Mouse (Mus musculus) Muller cell, postnatal 12 days (primary cell): ENCODE results near the gene Hhat.

ENCODE experiments used
- DNase-seq: peaks from one replicate; pipeline ENCODE4 v3.0.0-alpha.2; 2015; ENCODE audit errors: inconsistent ontology term

Hhat gene

DNA sequence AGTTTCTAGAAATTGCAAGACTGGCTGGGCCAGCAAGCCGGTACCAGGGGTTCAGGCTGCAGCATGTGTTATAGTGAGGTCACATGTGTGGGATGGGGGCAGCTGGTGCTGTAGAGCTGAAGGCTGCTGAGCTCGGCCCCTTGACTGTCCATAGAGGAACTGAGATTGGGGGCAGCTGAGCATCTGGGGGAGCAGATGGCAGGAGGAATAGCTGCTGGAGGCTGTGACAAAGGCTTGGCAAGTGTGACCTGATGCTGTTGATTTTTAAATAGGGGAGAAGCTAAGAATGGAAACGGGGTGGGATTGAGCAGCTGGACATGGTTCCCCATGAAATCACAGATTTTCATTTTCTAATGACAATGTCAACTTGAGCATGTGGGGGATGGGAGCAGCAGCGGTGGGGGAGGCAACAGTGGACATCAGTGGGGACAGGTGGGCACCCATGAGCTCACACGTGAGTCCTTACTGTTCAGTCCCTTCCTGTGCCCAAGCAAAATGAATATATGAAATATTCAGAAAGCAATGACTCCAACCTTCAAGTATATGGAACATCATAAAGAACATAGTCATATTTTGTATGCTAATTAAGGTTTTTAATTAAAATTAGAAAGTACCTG, 212.9 kb downstream of the Hhat start:
- no peak for DNase-seq

DNA sequence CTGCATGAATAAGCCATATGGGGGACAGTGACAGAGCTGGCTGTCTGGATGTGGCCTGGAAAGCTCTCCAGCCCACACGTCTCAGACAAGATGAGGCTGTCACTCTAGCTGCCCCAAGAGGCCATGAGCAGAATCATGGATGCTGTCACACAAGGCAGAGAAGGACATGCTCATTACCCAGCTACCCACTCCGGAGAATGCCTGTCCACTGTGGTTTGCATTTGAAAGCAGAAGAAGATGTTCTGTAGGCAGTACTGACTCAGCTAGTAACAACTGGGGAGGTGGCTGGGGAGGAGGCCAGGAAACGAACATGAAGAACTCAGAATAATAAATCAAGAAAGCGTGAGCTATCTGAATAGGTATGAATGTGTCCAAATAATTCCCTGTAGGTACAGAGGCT, 215.5 kb downstream of the Hhat start:
- no peak for DNase-seq

DNA sequence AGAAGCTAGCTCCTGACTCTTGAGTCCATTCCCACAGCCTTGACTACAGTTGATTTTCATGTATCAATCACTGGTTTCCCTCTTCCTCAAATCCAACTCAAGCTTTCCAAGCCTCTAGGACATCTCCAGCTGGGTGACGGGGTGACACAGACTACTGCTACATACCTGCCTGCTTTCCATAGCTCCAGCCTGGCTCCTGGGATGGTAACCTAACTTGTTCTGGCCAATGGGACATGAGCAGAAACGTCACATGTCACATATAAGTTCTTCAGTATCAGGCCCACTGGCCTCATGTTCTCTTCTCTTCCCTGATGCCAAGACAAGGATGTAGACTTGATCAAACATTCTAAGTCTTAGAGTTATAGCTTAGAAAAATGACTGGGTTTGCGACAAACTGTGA, 220.5 kb downstream of the Hhat start:
- no peak for DNase-seq

DNA sequence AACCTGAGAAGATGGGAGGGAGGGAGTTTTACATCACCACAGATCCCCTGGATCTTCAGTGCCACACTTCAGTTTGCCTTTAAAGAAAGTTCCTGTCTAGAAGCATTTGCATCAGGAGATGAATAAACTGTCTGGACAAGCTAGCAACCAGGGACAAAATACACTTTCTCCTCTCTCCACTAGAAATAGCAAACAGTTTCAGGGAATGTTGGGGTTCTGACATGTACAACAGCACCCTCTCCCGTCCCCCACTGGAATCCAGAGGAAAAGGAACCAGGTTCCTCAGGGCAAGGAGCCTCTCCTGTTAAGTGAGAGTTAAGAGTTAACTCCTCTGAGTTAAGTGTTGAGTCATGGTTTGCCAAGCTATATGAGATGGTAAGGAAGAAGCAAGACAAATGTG, 224.2 kb downstream of the Hhat start:
- peak; percentile 20 for DNase-seq

DNA sequence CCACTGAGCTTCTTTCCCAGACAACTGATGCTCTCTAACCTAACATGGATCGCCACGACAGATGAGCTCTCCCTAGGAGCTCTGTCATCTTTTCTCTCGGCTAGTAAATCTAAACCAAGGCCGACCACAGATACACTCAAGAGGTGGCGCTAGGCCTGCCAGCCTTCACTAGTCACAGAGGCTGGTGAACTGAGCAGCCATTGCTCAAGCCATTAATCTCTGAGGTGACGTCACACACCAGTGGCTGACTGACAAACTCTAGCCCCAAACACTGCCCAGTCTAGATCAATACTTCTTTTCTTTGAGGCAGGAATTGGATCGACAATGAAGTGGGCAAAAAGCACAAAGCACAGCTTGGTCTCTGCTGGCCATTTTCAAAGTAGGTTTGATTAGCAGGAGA, 226.1 kb downstream of the Hhat start:
- DNase-seq = no peak

DNA sequence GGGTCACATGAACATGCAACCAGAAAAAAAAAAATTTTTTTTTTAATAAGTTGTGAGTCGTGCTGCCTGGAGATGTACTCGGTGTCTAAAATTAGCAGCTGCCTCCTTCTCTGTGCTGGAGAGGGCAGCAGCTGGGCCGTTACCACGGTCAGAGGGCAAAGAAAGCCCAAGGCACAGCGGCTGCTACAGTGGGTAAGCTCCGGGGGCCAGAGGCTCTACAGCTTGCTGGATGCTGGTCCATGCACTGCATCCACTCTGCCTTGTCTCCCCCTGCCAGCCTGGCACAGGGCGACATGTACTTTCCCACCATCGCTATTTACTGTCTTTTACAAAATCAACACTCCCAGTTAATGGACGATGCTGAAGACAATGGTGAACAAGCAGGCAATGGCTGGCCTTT, 226.9 kb downstream of the Hhat start:
- no peak for DNase-seq

DNA sequence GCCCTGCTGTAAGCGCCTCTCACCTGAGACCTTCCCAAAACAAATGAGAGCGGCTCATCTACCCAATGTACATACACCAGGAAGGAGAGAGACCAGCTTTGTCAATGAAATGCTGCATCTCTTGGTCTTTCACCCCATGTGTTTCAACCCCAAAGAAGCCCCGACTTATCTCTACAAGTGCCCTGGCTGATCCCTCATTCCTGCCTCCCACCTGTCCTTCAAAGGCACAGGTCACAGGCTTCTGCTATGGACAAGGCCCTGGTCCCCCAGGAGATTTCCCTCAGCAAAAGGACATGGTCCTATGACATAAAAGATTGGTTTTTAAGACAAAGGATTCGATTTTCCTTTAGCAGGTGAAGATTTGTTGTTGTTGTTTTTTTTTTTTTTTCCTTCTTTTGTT, 227.3 kb downstream of the Hhat start:
- DNase-seq = no peak

DNA sequence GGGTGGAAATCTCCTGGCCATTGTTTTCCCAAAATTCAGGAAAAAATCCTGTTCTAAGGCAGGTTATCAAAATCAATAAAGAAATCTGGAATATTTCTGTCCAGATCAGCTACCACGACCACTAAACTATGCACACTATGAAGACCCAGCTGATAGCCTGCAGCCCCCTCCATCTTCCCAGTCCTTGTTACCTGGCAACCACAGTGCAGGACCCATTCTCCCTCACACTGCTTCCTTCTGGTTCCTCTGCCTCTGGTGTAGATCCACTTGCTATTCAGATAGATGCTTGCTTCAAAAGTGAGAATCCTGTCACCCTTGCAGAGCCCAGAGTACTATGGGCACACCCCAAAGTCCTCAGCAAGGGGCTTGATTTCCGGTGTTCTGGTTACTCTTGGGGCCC, 228.9 kb downstream of the Hhat start:
- DNase-seq = no peak

DNA sequence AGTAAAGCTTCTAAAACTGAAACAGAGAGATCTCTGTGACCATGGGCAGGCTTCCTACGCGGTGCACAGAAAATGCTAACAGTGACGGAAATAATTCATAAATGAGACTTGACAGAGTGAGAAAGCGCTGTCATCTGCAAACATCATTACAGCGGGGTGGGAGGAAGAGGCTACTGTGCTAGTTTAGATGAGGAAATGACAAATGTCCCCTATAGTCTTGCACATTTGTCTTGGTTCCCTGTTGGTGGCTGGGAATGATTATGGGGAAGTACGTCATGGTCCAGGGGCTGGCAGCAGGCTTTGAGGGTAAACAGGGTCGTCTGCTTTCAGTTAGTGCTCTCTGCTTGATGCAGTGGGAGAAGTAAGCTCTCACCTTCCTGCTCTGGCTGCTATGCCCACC, 233.9 kb downstream of the Hhat start:
- no peak for DNase-seq

DNA sequence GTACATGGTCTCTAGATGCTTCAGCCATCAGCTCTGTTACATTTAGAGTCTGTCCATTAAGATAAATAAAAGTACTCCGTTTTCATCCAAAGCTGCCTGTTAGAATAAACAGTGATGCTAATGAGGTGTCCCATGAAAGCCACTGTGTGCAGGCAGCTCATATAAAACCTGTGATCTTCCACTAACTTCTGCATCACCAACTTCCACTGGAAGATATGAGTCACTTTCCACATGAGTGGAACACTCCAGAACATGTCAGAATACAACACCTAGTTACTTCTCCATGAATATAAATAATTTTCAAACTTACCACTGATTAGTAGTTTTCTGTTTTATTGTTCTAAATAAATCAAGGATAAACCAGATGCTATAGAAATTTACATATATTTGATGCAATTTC, 234.6 kb downstream of the Hhat start:
- peak; percentile 14 for DNase-seq

DNA sequence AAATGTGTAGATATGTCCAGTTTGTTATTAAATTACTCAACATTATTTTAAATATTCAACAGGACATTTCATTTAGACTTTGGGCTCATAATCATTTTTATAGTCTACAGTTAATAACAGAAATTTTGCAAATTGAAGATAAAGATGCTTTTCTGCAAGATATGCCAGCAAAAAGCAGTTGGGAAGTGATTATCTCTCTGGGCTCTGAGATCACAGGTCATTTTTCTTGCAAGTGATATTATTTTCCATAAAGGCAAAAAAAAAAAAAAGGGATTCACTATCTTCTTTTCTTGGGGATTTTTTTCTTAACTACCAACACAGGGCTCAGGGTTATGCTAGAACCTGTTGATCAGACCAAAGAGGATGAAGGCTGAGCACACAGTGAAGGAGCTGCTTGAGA, 238.0 kb downstream of the Hhat start:
- no peak for DNase-seq

DNA sequence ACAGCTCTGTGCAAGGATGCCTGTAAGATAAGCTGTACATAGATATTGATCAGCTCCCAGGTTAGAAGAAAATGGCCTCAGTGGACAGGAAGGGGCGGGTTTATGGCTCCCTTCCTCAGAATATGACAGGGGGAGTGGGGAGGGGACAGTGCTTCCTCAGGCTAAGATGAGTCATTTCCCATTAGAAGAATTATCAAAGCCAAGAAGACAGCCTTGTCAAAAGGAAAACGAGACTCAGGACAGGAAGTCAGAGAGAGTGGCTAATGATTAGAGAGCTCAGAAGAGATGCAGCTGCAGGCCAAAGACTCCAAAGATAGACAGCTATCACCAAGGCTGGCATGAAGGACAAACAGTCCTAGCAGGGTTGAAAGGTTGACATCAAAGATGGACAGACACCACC, 238.8 kb downstream of the Hhat start:
- DNase-seq = peak; percentile 17

DNA sequence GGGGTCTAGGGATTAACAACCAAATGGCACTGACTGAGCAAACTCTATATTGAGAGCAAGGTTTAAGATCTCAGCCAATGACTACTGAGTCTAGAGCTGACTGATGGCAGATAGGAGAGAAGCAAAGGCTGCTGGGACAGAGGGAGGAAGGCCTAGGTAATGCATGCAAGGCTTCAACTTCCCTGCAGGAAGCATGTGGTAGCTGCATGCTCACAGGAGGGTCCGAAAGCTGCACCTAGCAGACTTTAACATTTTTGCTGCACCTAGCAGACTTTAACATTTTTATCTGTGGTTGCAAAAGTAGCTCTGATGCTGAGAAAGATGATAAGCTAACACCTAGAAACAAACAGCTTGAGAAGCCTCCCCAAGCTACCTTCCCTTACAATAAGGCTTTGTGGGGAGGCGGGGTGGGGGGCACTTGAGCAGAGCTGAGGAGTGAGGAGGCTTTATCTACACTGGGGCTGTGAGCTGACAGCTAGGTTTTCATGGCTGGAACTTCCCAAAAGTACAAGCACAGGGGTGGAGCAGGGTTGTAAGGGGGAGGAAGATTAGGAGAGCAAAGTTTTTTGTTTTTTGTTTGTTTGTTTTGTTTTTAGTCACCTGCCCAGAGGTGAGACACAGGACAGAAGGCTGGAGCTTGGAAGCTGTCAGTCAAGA, 239.4 kb downstream of the Hhat start:
- no peak for DNase-seq

DNA sequence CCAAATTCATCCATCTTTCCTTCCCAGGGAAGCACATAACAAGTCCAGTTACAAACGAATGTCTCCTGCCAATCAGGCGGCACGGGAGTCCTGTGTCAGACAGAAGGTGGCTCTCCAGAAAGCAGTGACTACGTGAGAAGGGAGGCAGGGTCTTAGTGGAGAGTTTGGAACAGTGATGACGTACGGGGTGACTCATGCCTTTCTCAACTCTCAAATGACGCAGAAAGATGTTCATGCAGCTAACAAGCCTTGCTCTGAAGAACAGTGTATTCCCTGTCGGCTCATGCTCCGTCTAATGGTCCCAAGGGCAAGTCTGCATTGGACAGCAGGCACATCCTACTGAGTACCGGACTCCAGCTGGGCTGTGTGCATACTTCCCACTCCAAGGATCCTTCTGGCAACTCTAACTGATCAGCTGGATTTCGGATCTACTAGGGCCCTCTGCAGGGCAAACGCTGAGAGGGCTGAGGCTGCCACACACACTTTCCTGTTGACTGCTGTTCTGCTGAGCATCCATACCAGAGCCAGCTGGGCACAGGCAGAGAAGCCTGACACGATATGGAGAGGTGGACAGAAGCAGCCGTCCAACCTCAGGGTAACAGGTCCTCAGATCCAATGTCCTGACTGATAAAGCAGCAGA, 245.2 kb downstream of the Hhat start:
- DNase-seq = no peak

DNA sequence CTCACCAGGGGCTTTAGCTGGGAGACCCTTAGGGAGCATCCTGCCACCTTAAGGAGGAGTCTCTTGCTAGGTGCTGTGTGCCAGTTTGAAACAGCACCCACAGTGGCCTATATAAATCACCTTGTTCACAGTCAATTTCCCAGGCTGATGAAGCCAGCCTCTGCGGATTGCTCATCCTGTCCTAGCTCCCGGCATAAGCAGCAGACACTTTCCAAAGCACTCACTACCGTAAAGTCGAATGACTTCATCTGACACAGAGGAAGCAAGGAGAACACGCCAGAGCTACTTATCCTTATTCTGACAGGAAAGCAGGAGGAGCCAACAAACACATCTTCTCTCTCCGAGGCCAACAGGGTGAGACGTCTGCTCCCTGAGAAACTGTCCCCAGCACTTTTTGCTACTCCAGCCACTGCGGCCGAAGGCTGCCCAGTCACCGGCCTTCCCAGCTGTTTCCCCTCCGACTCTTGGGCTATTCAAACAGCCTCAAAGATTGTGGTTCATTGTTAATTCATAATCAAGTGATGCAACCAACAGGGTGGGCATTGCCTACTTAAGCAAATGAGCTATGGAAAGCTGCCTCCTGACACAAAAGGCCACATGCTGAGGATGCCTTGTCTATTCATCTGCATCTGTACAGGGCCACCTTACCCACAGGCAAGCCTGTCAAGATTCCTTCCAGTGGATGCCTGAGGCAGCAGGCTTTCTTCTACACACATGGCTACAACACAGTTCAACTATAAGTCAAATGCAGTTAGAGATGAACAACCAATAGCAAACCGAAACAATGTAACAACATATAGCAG, 248.4 kb downstream of the Hhat start:
- peak; percentile 6 for DNase-seq

DNA sequence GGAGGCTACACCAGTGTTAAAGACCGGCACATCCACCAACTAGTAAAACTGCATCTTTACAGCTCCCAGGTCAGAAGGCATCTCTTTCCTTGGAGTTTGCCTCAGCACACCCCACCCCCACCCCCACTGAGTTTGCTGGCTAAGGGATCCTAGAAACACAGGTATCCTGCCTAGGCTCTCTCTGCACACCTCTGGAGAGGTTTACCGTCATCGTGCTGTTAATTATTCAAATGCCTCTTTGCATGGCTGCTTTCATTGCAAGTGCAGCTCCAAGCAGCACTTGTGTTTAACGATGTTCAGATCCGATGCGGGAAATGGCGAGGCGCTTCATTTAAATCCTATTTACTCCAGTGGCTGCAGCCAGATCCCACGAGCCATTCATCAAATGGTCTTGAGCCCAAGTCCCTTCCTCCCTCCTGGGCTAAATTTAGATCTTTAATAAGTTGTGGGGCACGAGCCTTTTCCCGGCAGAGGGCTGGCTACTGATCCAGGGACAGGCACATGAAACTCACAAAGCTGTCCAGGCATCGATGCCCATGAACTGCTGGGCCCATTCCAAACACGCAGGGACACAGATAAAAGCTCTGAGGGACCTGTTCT, 250.1 kb downstream of the Hhat start:
- DNase-seq = peak; percentile 42

DNA sequence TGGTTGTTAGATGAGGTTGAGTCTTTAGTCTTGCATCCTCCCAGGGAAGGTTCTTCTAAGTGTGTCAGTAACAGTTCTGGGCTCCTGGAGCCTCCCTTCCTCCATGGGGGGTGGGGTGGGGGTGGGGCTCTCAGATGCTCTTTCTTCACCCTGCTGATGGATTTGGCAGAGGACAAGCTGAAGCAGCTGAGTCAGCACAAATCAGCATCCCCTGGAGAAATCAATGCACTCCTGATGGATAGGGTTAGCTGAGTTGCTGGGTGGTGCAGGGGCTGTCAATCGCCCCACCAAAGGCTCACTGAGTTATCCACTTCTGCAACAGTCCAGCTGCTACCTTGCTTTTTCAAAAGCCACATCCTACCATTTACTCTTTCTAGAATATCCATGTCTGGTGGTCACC, 251.3 kb downstream of the Hhat start:
- no peak for DNase-seq

DNA sequence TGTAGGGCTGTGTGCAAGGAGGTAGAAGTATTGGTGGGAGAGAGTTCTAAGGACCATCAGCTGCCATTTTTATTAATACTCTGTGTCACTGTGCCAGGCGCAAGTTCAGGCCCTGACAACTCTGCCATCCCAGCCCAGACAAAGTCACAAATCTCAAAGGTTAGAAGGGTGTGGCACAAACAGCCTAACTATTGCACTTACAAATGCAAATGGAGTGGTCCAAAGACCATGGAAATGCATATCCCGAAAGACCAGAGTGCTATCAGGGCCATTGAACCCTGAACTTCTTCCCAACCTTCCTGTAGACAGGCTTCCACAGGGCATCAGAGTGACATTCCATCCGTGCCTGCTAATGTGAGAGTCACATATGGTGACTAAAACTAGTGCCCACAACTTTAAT, 255.7 kb downstream of the Hhat start:
- DNase-seq = no peak

DNA sequence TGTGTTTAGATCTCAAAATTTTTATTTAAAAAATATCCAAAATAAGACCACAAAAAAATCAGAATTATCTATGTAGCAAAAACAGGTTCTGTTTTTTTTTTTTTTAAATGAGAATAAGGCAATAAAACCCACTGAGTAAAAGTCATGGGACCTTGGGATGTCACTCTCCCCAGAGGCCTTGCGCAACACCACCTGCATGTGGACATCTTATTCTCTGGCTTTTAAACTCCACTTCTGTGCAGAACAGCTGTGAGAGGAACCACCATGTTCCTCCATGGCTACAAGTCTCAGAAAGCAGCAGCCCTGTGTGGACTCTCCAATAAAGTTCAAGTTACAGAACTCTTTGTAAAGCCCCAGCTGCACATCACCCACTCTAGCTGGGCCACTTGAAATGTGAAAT, 258.2 kb downstream of the Hhat start:
- no peak for DNase-seq

DNA sequence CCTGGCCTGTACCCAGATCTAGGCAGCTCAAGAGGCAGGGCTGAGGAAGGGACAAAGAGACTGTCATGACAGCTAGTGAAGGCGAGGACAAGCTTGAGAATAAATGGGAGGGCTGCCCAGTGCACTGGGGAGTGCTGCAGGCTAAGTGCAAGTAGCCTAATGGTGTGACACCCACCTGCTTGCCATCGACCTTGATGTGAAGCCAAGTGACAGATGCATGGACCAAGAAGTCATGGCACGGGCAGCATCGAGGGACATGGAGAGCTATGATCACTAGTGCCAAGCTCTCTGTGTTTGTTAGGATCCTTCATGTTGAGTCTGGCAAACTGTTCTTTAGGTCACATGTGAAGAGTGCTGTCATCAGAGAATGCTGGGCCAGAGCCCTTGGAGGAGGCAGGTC, 267.4 kb downstream of the Hhat start:
- no peak for DNase-seq

DNA sequence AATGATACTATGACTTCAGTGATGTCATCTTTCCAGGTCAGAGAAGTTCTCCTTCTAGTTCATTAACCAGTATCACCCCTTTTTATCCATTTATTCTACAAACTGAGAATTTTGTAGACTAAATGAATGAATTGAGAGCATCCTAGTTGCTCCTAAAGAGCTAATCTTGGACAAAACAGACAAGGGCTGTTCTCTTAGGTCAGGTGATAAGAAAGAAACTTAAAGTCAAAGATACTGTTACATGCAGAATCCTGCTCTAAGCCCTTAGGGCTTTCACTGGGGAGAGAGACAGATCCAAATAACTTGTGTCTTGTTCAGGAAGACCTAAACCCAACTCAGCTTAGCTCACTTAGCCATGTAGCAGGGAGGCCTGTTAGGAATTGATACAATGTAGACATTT, 268.2 kb downstream of the Hhat start:
- no peak for DNase-seq

DNA sequence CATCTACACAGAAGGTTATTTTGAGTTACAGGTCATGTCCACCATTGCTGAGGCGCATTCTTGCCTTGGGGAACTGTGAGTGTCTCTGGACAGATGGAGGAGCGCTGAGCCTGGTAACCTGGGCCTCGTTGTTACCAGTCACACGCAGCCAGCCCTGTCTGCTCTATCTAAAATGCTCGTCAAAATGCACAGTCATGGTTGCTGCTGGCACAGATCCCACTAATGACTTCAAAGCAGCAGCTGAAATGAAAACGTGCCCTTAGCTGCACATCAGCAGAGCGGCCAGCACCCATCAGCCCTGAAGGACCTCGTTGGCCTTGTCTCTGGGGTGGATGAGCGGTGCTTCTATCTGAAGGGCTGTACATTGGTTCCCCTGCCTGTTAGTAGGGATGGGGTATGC, 269.0 kb downstream of the Hhat start:
- no peak for DNase-seq
